Mouse (Mus musculus) limb, embryonic 12.5 days (tissue): ENCODE data around the gene Prh1. TPM values are rescaled to one million over a fixed set of nuclear protein-coding genes. Genes with fewer than 3 reads are reported as not detected.
"Not testable (repeated sequence)": the region's sequence is repeated elsewhere in the genome, so short reads cannot be mapped to it uniquely, and the experiment has no call there.

ENCODE experiments used
- ATAC-seq: fragments of 200-750 bp; cut with Nextera tagmentation; 2 replicates; pipeline ENCODE4 v1.8.0; 2017; ENCODE audit warnings: low read depth, moderate TSS enrichment; ENCODE audit not compliant: insufficient number of reproducible peaks, insufficient read depth, low FRiP score, low TSS enrichment
- H3K27ac ChIP-seq: fragments of 300-500 bp; sonication (generic); 2 replicates; pipeline ENCODE4 v1.5.1; 2016; ENCODE audit warnings: mild to moderate bottlenecking, moderate library complexity
- H3K27me3 ChIP-seq: fragments of 300-500 bp; sonication (generic); 2 replicates; pipeline ENCODE4 v1.6.1; 2016; ENCODE audit warnings: mild to moderate bottlenecking, moderate library complexity
- H3K36me3 ChIP-seq: fragments of 300-500 bp; sonication (generic); 2 replicates; pipeline ENCODE4 v1.6.1; 2016; ENCODE audit warnings: mild to moderate bottlenecking, moderate library complexity
- H3K4me1 ChIP-seq: fragments of 300-500 bp; sonication (generic); replicated peaks from 2 replicates; pipeline ENCODE4 v1.6.1; 2016
- H3K4me2 ChIP-seq: fragments of 300-500 bp; sonication (generic); 2 replicates; pipeline ENCODE4 v1.6.1; 2016; ENCODE audit warnings: mild to moderate bottlenecking, moderate library complexity
- H3K4me3 ChIP-seq: fragments of 300-500 bp; sonication (generic); replicated peaks from 2 replicates; pipeline ENCODE4 v1.5.1; 2016; ENCODE audit warnings: mild to moderate bottlenecking
- H3K9ac ChIP-seq: fragments of 300-500 bp; sonication (generic); replicated peaks from 2 replicates; pipeline ENCODE4 v1.6.1; 2016; ENCODE audit warnings: mild to moderate bottlenecking, moderate library complexity
- H3K9me3 ChIP-seq: fragments of 300-500 bp; sonication (generic); 2 replicates; pipeline ENCODE4 v1.6.1; 2016; ENCODE audit warnings: mild to moderate bottlenecking, moderate library complexity
- WGBS: fragments of 180-500 bp; shearing (Covaris S2); methylation state at CpG from one replicate; pipeline ENCODE4 v1.1.7; 2016; 5-methylcytosine and 5-hydroxymethylcytosine counted together
- polyA plus RNA-seq: library from polyadenylated mRNA; unstranded; fragments of >200 nt; fragmentation: Nextera tagmentation; extraction: Ambion mirVana; gene quantifications from 2 replicates; pipeline ENCODE4 v1.2.1, GENCODE M21; 2016

Gene Prh1
- polyA plus RNA-seq = not detected in 2 replicates

DNA sequence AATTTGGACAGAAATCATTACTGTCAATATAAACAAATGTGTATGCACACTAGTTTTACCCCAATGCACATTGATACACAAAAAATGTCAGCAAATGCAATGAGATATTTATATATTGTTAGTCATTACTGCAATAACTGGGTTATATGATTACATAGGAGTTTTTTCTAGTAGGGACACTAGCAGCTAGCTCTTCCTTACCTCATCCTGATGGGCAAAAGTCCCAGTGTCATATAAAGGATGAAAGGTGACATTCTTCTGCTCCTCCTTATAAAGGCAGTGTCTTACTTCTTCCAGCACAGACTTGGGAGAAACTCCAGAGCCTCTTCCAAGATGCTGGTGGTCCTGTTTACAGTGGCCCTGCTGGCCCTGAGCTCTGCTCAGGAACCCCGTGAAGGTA is at the start of gene Prh1:
Gene Prh1, plus strand, starts transcription at position 301 of the 400 bp plus-strand sequence.
- WGBS = 86% methylated on average over 1 of the region's 1 CpGs
- H3K27me3 ChIP-seq, ATAC-seq, H3K9ac ChIP-seq, H3K4me1 ChIP-seq, H3K36me3 ChIP-seq, H3K4me3 ChIP-seq, H3K4me2 ChIP-seq, H3K9me3 ChIP-seq, H3K27ac ChIP-seq: not testable (repeated sequence)

DNA sequence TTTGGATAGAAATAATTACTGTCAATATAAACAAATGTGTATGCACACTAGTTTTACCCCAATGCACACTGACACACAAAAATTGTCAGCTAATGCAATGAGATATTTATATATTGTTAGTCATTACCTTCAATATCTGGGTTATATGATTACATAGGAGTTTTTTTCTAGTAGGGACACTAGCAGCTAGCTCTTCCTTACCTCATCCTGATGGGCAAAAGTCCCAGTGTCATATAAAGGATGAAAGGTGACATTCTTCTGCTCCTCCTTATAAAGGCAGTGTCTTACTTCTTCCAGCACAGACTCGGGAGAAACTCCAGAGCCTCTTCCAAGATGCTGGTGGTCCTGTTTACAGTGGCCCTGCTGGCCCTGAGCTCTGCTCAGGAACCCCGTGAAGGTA is 26.0 kb downstream of the Prh1 start, which contains the start of gene Prp2:
Gene Prp2, plus strand, starts transcription at position 301 of the 400 bp plus-strand sequence.
- not testable (repeated sequence) for H3K27me3 ChIP-seq, H3K4me3 ChIP-seq, H3K36me3 ChIP-seq, H3K4me1 ChIP-seq, H3K9me3 ChIP-seq, H3K27ac ChIP-seq, H3K4me2 ChIP-seq, H3K9ac ChIP-seq, ATAC-seq
- WGBS = 80% methylated on average over 2 of the region's 2 CpGs

Other genes starting within 250 kb of the Prh1 start
- gene Gm8882, start 205.7 kb upstream of the Prh1 start, polyA plus RNA-seq = not detected in 2 replicates
- gene Prp2, start 26.1 kb downstream of the Prh1 start, polyA plus RNA-seq = not detected in 2 replicates
- not detected in 2 replicates for gene A630073D07Rik, start 81.7 kb downstream of the Prh1 start, polyA plus RNA-seq
- not detected in 2 replicates for gene Tas2r120, start 87.1 kb downstream of the Prh1 start, polyA plus RNA-seq
- not detected in 2 replicates for gene Tas2r121, start 131.2 kb downstream of the Prh1 start, polyA plus RNA-seq
- not detected in 2 replicates for gene Tas2r122, start 142.1 kb downstream of the Prh1 start, polyA plus RNA-seq
- not detected in 2 replicates for gene Tas2r115, start 168.2 kb downstream of the Prh1 start, polyA plus RNA-seq
- gene Tas2r124, start 184.9 kb downstream of the Prh1 start, polyA plus RNA-seq = not detected in 2 replicates
- gene Tas2r102, start 192.3 kb downstream of the Prh1 start, polyA plus RNA-seq = not detected in 2 replicates
- not detected in 2 replicates for gene Tas2r136, start 208.4 kb downstream of the Prh1 start, polyA plus RNA-seq
- not detected in 2 replicates for gene Tas2r117, start 233.0 kb downstream of the Prh1 start, polyA plus RNA-seq